Comparison of ENCODE assay signal across 16 mouse cellular contexts in genomic region chr6:82174943-82175342, GRCm38 (mm10).
"Had no signal": no experiment of that assay in that cellular context is flagged by ENCODE, and none has a peak within 500 bp of the region (broad histone marks: within the 10 kb centered on the region; RNA-seq: fewer than 3 reads in every experiment).

No protein-coding gene starts in this region.

- H3K27me3 ChIP-seq: lung, embryonic 15.5 days; megakaryocyte, embryonic 14.5 days; midbrain, embryonic 13.5 days; midbrain, embryonic 15.5 days; neural tube, embryonic 12.5 days had no signal

- H3K27ac ChIP-seq: lung, embryonic 15.5 days; macrophage; midbrain, embryonic 13.5 days; midbrain, embryonic 15.5 days; neural tube, embryonic 12.5 days had no signal

- DNase-seq: lung, adult 2 months; lung, postnatal 14 days; lung, postnatal 36 days; right cerebral cortex, postnatal 14 days; right cerebral cortex, postnatal 4 days; spleen, adult 18-20 months; thymus, adult 18-20 months; thymus, postnatal 14 days; thymus, postnatal 36 days had no signal

- H3K36me3 ChIP-seq: lung, embryonic 15.5 days; midbrain, embryonic 13.5 days; midbrain, embryonic 15.5 days; neural tube, embryonic 12.5 days had no signal

- H3K9me3 ChIP-seq: lung, embryonic 15.5 days; megakaryocyte, embryonic 14.5 days; midbrain, embryonic 13.5 days; midbrain, embryonic 15.5 days had no signal

- H3K4me3 ChIP-seq: lung, embryonic 15.5 days; megakaryocyte, embryonic 14.5 days; midbrain, embryonic 13.5 days; midbrain, embryonic 15.5 days; neural tube, embryonic 12.5 days had no signal

- H3K9ac ChIP-seq: lung, embryonic 15.5 days; midbrain, embryonic 13.5 days; midbrain, embryonic 15.5 days; neural tube, embryonic 12.5 days had no signal

- H3K4me1 ChIP-seq: lung, embryonic 15.5 days; midbrain, embryonic 13.5 days; midbrain, embryonic 15.5 days; neural tube, embryonic 12.5 days had no signal

- ATAC-seq: lung, postnatal 0 days; midbrain, embryonic 13.5 days; midbrain, embryonic 15.5 days had no signal
